Mouse (Mus musculus): ENCODE data around the gene Mrpl24.
A peak's percentile ranks its signal among the peaks of the same experiment; 100 is the strongest.
"Not testable (repeated sequence)": the region's sequence is repeated elsewhere in the genome, so short reads cannot be mapped to it uniquely, and the experiment has no call there.

The Mrpl24 gene

GRCm38 (mm10) chr3:87919336-87920108, at the start of gene Mrpl24:
Gene Mrpl24, plus strand, starts transcription at chr3:87919506.
- peak; percentile 38 for DNase-seq (ENCODE audit: low spot score)

GRCm38 (mm10) chr3:87877730-87878129, 41.6 kb upstream of the Mrpl24 start:
- DNase-seq (ENCODE audit: low spot score) = no peak

GRCm38 (mm10) chr3:87884291-87884690, 35.0 kb upstream of the Mrpl24 start:
- no peak for DNase-seq (ENCODE audit: low spot score)

GRCm38 (mm10) chr3:87884708-87885251, 34.5 kb upstream of the Mrpl24 start:
- DNase-seq (ENCODE audit: low spot score) = peak; percentile 31

- peak; percentile 58 for DNase-seq (ENCODE audit: low spot score)
Observed at GRCm38 (mm10) chr3:87885281-87886003, 33.9 kb upstream of the Mrpl24 start, which contains the start of gene Prcc. Gene Prcc, minus strand, starts transcription at chr3:87885608.

- peak; percentile 22 for DNase-seq (ENCODE audit: low spot score)
Observed at GRCm38 (mm10) chr3:87886004-87886365, 33.3 kb upstream of the Mrpl24 start.

- DNase-seq (ENCODE audit: low spot score) = no peak
Observed at GRCm38 (mm10) chr3:87886416-87886815, 32.9 kb upstream of the Mrpl24 start.

GRCm38 (mm10) chr3:87887400-87887799, 31.9 kb upstream of the Mrpl24 start:
- not testable (repeated sequence) for DNase-seq (ENCODE audit: low spot score)

- DNase-seq (ENCODE audit: low spot score) = no peak
Observed at GRCm38 (mm10) chr3:87891481-87891880, 27.8 kb upstream of the Mrpl24 start.

- no peak for DNase-seq (ENCODE audit: low spot score)
Observed at GRCm38 (mm10) chr3:87893367-87893905, 25.9 kb upstream of the Mrpl24 start.

GRCm38 (mm10) chr3:87899266-87899665, 20.0 kb upstream of the Mrpl24 start:
- DNase-seq (ENCODE audit: low spot score) = no peak

- no peak for DNase-seq (ENCODE audit: low spot score)
Observed at GRCm38 (mm10) chr3:87899776-87900175, 19.5 kb upstream of the Mrpl24 start.

- DNase-seq (ENCODE audit: low spot score) = no peak
Observed at GRCm38 (mm10) chr3:87901036-87901624, 18.2 kb upstream of the Mrpl24 start.

GRCm38 (mm10) chr3:87901959-87902358, 17.3 kb upstream of the Mrpl24 start:
- DNase-seq (ENCODE audit: low spot score) = not testable (repeated sequence)

- no peak for DNase-seq (ENCODE audit: low spot score)
Observed at GRCm38 (mm10) chr3:87903821-87904220, 15.5 kb upstream of the Mrpl24 start.

GRCm38 (mm10) chr3:87905880-87906485, 13.3 kb upstream of the Mrpl24 start, which contains the start of gene Hdgf:
Gene Hdgf, plus strand, starts transcription at chr3:87906321.
- DNase-seq (ENCODE audit: low spot score) = peak; percentile 86

- DNase-seq (ENCODE audit: low spot score) = peak; percentile 44
Observed at GRCm38 (mm10) chr3:87906601-87906980, 12.7 kb upstream of the Mrpl24 start.

GRCm38 (mm10) chr3:87906981-87907857, 12.1 kb upstream of the Mrpl24 start:
- peak; percentile 50 for DNase-seq (ENCODE audit: low spot score)

- DNase-seq (ENCODE audit: low spot score) = no peak
Observed at GRCm38 (mm10) chr3:87907906-87908305, 11.4 kb upstream of the Mrpl24 start.

GRCm38 (mm10) chr3:87909381-87909780, 9.9 kb upstream of the Mrpl24 start:
- no peak for DNase-seq (ENCODE audit: low spot score)

- DNase-seq (ENCODE audit: low spot score) = no peak
Observed at GRCm38 (mm10) chr3:87909874-87910273, 9.4 kb upstream of the Mrpl24 start.

All from urinary bladder, postnatal 25 days (tissue).